Mouse (Mus musculus): ENCODE measurements around the gene Cdr2l.

GRCm38 (mm10) chr11:115391358-115391757 lies 9.6 kb downstream of the Cdr2l start:
- TF ChIP-seq MYC (IDR thresholded peaks at IDR 0.05; ENCODE audit: low read depth, low read length) (no peak), POLR2A (IDR thresholded peaks at IDR 0.05; ENCODE audit: low read depth, low read length) (no peak), CTCF (conservative IDR thresholded peaks at IDR 0.05 in 1 of 2, IDR thresholded peaks at IDR 0.05 in 1 of 2; ENCODE audit: low read depth in 2 of 2, low read length in 2 of 2) (no peak), ZKSCAN1 (IDR thresholded peaks at IDR 0.05; ENCODE audit: borderline replicate concordance, low read depth, low read length) (no peak), ZNF384 (IDR thresholded peaks at IDR 0.05; ENCODE audit: low read depth, low read length) (no peak), EP300 (IDR thresholded peaks at IDR 0.05; ENCODE audit: low read length) (no peak), MAFK (IDR thresholded peaks at IDR 0.05; ENCODE audit: insufficient replicate concordance, low read length) (no peak)
